Mouse (Mus musculus) testis, postnatal 14 days (tissue): ENCODE results near the gene Rtel1.

Experiments used
- DNase-seq: peaks from one replicate; pipeline ENCODE4 v3.0.0; 2021; ENCODE audit warnings: low spot score

Rtel1 gene

DNA sequence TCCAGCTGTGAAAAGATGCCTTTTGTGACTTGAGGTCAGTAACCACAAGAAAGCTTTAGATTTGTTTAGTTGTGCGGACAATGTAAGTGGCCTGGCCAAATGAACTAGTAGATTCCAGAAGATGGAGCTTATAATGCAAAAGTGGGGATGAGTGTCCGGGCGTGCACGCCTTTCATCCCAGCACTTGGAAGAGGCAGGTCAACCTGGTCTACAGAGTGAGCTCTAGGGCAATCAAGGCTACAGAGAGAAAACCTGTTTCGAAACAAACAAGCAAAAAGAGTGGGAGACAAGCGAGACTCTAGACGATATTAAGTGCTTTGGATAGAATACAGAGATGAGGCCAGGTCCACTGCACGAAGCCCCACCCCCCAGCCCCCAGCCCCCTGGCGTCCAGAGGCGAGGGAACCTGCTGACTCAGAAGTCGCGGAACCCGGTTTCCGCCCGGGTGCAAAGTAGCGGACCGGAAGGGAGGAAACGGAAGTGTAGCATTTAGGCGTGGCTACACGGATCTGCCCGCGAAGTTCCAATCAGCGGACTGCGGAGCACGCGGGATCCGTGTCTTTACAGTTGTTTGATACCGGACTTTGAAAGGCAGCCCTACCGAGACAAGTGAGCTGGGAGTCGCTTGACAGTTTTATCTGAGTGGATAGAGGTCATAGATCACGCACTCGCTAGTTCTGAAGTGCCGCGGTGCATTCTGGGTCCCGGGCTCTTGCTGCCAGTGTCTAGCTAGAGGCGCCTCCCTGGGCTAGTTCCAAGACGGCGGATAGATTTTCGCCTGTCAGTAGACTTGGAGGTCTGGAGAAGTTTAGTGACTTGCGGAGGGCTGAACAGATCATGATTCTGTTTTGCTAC is at the start of gene Rtel1:
Rtel1 (plus strand) TSS at position 492 of the 855 bp plus-strand sequence.
- DNase-seq = peak; percentile 87

DNA sequence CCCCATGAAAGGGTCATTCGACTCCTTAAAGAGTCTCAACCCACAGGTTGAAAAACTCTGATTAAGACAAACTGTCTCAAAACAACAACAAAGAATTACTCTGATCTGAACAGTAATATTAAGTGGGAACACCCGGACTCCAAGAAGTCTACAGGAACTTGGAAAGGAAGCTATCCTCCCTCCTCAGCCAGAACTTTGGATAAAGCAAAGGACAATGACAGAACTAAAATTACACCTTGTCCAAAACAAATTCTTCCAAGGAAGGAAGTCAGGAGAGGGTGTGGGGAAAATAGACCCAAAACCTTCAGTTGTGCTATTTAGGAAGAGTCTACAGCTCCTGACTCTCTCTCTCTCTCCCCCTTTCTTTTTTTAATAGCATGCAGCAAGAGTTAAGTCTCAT is 47.4 kb upstream of the Rtel1 start:
- DNase-seq = no peak

DNA sequence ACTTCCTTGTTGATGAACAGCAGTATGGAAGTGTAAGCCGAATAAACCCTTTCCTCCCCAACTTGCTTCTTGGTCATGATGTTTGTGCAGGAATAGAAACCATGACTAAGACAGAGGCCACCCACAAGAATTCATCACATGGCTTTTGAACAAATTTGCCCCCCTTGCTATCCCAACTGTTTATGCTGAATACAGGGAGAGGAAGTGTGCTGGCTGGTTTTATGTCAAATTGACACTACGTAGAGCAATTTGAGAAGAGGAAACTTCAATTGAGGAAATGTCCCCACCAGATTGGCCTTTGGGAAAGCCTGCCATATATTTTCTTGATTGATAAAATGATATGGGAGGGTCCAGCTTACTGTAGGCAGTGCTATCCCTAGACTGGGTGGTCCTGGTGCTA is 45.7 kb upstream of the Rtel1 start:
- no peak for DNase-seq

DNA sequence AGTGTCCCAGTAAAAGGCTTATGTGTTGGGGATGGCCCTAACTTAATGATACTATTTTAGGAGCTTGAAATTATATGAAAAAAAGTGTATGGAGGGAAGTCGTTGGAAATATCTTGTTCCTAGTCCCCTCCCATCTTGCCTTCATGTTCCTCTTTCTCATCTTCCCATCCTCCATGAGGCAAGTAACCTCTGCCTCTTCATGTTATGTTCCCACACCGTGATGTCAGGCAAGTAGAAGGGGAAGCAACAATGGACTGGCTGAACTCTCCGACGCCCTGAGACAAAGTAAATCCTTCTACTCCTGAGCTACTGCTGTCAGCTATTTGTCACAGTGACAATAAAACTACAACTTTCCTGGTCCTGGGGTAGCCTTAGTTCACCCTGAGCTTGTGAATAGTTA is 44.9 kb upstream of the Rtel1 start:
- DNase-seq = no peak

DNA sequence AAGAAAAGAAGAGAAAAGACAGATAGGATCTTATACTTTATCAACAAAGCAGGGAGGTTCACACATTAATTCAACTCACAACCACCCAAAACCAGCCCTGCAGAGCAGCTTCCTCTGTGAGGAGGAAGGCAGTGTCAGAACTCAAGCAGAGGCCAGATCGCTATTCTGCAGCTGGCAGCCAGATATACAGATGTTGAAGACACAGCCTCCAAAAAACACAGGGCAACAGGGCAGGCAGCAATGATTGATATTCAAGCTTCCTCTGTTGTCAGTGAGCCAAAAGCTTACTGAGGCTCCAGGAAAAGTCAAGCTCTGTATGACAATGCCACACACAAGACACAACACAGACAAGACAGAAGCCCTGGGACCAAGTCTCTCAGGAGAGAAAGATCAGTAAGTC is 42.8 kb upstream of the Rtel1 start:
- DNase-seq = no peak

DNA sequence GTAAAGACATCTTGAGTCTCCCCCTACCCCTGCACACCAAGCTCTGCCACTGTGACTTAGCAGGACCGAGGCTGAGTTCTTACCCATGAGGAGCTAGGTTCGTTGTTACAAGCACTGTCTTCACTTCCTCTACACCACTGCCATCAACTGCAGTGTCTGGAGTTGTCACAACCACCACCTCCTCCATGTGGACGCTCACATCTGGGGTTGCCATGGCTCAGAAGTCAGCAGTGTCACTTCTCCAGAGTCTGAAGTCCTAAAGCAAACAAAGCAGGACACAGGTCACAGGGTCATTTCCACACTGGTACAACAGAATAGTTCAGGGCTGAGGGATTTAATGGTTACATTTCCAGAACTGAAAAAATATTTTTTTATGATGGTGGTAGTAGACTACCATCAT is 41.7 kb upstream of the Rtel1 start:
- DNase-seq = no peak

DNA sequence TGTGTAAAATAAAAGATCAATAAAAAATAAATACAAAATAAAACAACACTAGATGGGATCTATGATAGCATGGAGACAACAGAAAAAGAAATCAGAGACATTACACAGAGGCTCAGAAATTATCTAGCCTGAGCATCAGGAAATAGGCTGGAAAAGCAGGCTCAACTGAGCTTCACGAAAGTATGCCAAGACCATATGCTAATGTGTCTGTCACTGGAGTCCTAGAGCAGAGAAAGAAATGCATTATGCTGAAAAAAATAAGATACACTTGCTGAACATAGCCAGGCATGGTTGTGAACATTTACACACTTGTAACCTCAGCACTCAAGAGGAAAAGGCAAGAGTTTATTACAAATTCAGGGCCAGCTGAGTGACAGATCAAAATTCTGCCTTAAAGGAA is 39.6 kb upstream of the Rtel1 start:
- DNase-seq = no peak

DNA sequence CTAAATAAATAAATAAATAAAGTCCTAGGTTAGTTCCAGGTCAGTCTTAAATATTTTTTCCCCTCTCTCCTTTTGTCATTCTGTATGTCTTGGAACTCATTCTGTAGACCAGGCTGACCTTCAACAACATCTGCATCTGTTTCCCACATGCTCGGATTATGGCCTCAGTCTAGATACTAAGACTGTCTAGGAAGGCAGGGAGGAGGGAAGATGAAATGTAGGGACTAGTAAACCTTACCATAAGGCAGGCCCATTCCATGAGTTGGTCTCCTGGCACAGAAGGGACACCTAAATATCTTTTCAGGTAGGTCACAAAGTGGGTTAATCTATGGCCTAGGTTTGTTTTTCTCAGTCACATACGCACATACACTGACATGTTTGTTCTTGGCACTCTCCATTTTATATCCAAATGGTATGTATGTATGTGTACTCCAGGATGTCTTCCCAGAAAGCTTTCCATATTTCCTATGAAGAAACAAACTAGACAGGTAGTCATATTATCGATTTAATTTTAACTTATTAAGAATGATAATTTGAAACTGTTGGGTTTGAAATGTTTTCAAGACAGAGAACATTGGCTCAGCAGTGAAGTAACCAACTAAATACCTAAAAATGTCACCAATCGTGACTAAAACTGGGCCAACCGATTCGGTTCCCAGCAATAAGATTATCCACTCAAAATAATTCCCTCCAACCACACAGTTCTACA is 32.8 kb upstream of the Rtel1 start:
- DNase-seq = no peak

DNA sequence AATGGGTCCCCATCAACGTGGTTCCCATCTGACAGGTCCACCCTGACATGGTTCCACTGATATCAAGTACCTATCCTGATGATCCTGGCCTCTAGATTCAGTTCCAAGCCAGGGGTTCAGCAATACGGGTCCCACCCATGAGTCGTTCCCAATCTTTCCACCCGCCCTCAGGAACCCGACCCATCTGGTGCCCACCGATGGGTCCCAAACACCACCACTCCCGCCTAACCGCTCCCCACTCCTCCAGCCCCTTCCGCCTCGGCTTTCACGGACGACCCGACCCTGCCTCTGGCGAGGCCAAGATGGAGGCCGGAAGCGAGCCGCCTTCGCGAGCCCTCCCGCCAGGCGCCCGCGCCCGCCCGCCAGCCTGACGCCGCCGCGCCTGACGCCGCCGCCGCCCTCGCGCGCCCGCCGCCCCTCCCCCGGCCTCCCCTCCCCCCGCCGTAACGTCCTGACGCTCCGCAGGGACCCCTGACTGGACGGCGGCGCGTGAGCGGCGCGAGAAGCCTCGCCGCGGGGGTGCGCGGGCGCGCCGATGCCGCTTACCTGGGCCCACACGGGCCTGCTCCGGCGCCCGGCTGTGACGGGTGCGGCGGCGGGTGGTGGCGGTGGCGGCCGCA is 32.1 kb upstream of the Rtel1 start:
- peak; percentile 87 for DNase-seq

DNA sequence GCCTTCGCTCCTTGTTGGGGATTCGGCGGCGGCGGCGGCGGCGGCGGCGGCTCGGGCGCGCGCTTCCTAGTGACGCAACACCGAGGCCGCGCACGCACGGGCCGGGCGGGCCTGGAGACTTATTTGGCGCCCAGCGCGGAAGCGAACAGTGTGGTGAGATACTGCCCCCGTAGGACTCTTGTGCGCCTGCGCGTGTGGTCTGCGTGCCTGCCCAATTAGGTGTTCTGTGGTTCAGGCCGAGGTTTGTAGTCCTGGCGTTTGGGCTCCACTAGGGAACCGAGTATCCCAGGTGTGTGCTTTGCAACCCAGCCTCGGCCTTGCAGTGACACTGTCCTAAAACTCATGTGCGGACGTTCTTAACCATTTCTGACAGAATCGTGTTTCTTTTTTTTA is 31.6 kb upstream of the Rtel1 start, which contains the start of gene Gmeb2:
Gmeb2 (minus strand) TSS at position 78 of the 393 bp plus-strand sequence.
- DNase-seq = peak; percentile 96

DNA sequence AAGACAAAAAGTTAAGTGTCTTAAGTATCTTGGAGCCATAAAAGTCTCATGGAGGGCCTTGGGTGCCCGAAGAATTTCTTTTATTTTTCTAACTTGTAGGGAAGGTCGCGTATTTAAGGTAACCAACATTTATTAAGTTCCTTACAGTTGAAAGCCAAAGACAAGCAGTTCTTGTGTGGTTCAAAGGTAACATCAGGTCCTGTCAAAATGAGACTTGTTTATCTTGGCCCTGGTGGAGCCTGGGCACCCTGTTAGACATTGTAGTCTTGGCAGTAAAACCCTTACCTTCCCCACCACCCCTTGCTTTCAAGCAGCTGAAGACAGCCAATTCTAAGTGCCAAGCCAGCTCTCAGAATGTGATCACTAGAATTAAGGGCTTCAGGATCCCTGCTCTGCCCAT is 30.8 kb upstream of the Rtel1 start:
- no peak for DNase-seq

DNA sequence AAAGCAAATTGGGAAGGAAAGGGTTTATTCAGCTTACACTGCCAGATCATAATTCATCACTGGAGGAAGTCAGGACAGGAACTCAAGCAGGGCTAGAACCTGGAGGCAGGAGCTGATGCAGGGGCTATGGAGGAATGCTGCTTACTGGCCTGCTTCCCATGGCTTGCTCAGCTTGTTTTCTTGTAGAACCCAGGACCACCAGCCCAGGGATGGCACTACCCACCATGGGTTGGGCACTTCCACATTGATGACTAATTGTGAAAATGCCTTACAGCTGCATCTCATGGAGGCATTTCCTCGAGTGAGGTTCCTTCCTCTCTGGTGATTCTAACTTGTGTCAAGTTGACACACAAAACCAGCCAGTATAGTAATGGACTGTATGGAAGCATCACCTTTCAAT is 28.6 kb upstream of the Rtel1 start:
- no peak for DNase-seq

DNA sequence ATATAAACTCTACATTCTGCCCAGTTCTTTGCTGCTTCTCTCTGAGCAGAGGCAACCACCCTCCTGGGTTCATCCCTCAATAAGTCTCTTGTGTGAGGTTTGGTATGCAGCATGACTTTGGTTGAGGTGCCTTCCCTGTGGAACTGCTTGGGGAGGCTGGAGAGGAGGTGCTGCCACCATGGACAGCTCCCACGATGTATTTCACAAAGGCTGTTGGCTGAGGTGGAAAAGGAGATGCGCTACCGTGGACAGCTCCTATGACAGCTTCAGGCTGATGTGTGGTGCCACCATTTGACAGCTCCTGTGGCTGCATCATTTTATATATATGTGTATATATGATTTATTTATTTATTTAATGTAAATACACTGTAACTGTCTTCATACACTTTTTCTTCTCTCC is 17.5 kb upstream of the Rtel1 start:
- DNase-seq = peak; percentile 48

DNA sequence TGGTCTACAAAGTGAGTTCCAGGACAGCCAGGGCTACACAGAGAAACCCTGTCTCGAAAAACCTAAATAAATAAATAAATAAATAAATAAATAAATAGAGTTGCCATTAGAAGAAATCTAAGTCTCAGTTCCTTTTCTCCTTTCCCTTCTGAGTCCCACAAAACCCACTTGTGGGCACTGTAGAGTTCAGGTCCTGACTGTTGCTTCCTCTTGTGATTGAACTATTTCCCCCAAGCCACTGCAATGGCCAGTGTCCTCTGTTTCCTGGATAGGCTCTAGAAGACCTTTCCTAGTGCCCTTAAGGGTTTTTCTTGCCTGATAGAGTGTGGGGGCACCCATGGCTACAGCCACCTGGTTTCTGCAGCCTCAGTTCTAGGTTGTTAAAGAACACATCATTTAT is 14.6 kb upstream of the Rtel1 start:
- DNase-seq = no peak

DNA sequence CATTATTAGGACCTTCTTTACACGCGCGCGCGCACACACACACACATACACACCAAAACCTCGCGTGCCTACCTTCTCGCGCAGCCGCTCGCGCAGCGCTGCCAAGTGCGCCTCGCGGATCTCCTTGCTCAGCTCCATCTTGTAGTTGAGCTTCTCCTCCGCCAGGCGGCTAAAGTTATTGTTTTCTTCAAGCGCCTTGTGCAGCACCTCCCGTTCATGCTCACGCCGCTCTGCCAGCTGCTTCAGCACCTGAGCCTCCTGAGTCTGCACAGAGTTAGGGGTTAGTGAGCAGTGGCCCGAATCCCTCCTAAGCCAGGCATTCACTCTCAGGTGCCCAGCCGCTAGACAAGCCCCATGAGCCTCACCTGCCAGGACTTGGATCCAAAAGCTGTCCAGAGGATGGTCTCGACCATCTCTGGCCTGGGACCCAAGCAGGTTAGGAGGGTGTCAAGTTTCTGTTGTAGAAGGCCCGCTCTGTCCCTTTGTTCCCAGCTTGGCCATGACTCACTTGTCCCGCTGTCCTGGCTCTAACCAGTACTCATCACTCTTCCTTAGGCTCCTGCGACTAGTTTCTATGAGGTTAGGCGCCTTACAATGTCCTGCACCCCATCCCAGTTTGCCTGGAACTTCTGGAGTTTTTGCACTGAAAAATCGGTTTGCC is 12.3 kb upstream of the Rtel1 start:
- no peak for DNase-seq

DNA sequence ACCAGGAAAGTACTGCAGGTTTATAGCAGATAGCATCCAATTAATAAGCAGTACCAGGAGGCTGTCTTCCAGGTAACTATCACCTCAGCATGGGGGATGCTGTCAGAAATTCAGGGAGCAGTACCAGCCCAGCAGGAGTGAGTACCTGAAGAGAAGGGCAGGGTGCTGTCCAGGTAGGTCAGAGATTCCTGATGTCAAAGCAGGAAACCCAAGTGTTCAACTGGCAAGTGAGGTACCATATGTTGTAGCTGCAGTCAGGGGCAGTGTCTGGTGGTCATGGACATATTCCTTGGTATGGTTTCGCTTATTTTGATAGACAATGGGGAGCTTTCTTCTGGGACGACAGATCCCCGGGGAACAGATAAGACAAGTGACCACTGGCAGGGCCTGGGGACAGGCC is 7.1 kb upstream of the Rtel1 start:
- DNase-seq = no peak

DNA sequence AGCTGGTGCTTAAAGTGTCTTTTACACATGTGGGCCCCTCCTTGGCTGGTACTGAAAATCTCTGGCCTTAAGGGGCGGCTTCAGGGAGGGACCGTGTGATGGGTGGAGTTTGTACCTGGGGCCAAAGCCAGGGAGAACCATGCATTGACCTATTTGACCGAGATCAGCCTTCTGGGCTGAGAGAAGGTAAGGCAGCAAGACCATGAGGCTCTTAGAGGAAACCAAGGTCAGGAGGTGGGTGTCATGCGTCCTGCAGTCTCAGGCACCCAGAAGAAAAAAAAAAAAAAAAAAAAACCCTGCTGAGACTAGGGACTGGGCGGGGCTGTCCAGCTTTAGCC is 6.6 kb upstream of the Rtel1 start:
- no peak for DNase-seq

DNA sequence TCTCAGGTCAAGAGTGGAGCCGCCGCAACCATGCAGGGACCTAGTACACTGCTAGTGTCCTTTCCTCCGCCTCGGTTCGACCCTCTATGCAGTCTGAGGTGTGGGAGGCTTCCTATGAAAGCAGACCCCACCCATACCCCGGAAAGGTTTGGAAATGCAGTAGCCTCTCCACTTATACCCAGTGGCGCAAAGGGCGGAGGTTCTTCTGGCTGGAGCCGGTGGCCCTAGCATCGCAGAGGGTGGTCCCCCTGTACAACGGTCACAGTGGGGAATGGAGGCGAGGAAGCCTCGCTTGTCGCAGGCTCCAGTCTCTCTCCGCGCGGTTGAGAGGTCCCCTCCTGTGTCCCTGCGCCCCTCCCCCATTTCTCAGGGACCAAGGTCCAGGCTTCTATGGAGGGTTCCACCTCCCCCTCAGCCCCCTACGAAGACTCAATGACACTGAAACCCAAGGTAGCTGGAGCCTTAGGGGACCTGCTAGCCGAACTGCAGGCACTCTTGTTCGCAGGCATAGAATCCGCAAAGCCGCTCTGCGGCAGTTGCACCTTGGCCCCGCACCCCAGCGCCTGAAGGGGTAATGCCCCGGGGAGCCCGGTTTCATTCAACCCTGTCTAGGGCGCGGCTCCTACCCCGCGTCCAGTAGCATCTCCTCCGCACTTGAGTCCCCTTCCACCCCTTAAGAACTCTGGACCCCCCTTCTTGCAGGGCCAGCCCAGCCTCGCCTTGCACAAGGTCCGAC is 6.0 kb upstream of the Rtel1 start:
- DNase-seq = no peak

DNA sequence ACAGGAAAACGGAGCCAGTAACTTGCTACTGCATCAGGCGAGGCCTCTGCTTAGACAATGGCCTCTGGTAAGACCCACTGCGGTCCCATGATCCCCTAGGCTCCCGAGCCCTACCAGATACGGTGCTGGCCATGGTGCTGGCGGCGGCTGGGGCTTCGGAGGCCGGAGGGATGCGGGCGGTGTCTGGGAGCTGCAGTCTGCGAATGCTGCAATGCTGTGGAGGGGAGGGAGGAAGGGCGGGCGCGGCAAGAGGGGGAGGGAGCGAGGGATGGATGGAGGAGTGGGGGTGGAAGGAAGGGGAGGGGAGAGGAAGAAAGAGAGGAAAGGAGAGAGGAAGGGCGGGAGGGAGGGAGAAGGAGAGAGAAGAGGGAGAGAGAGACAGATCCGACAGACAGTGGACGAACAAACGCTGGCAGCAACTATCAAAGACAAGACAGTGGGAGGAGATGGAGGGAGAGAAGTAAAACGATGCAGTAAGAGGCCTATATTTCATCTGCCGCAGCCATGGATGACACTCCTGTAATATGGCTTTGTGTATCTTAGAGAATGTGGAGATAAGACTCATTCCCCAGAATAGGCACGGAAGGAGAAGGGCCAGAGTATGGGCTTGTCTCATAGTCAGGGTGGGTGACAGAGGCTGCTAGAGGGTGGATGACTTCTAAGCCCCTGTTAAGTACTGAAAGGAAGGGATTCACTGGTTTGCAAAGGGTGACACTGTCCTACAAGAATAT is 5.3 kb upstream of the Rtel1 start, which contains the start of gene Stmn3:
Stmn3 (minus strand) TSS at position 421 of the 731 bp plus-strand sequence.
- peak; percentile 48 for DNase-seq

DNA sequence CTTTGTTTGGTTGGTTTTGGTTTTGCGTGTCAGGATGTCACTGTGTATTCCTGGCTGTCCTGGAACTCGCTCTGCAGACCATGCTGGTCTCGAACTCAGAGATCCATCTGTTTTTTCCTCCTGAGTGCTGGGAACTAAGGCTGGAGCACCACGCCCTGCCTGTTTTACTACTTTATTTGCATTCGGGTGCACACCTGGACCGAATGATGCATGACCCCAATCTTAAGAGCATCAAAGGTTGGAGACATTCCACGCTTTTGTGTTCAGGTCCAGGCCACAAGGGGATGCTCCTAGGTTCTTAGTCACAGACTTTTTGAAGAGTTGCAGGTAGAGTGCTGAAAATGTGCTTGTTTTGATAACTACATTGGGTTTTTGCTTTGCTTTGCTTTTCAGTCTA is 562 bp downstream of the Rtel1 start:
- no peak for DNase-seq

DNA sequence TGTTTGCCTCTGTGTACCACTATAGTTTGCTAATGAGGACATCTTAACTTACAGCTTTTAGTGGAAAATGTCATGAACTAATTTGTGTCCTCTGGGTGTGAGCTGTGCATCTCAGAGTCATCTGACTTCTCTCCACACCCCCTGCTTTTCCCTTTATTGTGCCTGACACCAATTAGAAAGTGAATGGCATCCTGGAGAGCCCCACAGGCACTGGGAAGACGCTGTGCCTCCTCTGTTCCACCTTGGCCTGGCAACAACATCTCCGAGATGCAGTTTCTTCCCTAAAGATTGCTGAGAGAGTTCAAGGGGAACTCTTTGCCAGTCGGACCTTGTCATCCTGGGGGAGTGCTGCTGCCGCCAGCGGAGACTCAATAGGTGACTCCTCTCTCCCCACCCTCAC is 2.6 kb downstream of the Rtel1 start:
- no peak for DNase-seq
